Mouse (Mus musculus) bone marrow, adult 2 months (tissue): ENCODE measurements around the gene Kdsr. TPM values are rescaled to one million over a fixed set of nuclear protein-coding genes. Genes with fewer than 3 reads are reported as not detected.

Experiments
- H3K27ac ChIP-seq: fragments of 200-500 bp; 2 replicates; pipeline ENCODE4 v1.5.1; 2012; ENCODE audit warnings: low read depth, mild to moderate bottlenecking, control low read depth, inconsistent platforms, low read length; ENCODE audit not compliant: control insufficient read depth, poor library complexity, insufficient read depth
- H3K4me1 ChIP-seq: fragments of 200-500 bp; 2 replicates; pipeline ENCODE4 v1.6.1; 2011; ENCODE audit warnings: low read length; ENCODE audit not compliant: control insufficient read depth, insufficient read depth
- H3K4me3 ChIP-seq: fragments of 200-500 bp; replicated peaks from 2 replicates; pipeline ENCODE3; 2011; ENCODE audit warnings: mild to moderate bottlenecking, low read depth, low read length, control low read depth; ENCODE audit not compliant: control insufficient read depth
- CTCF ChIP-seq: fragments of 200-500 bp; IDR thresholded peaks from 2 replicates; pipeline ENCODE4 v1.5.1; 2011; ENCODE audit warnings: low read length, control low read depth; ENCODE audit not compliant: control insufficient read depth, insufficient read depth
- POLR2A ChIP-seq: fragments of 200-500 bp; IDR thresholded peaks from 2 replicates; pipeline ENCODE4 v1.6.1; 2011; ENCODE audit warnings: low read depth, mild to moderate bottlenecking, control low read depth, low read length, borderline replicate concordance; ENCODE audit not compliant: control insufficient read depth
- WGBS: fragments of 180-500 bp; shearing (Covaris S2); methylation state at CpG from one replicate; pipeline ENCODE4 v1.1.7; 2018; 5-methylcytosine and 5-hydroxymethylcytosine counted together
- polyA plus RNA-seq: library from polyadenylated mRNA; stranded (reverse); fragments of >200 nt; gene quantifications from 2 replicates; pipeline ENCODE4 v1.2.4, GENCODE M21; 2011; ENCODE audit warnings: low replicate concordance; ENCODE audit not compliant: missing spikeins, insufficient read depth, insufficient read length

Gene Kdsr
- polyA plus RNA-seq, 1 experiment, result 6.4 TPM

DNA sequence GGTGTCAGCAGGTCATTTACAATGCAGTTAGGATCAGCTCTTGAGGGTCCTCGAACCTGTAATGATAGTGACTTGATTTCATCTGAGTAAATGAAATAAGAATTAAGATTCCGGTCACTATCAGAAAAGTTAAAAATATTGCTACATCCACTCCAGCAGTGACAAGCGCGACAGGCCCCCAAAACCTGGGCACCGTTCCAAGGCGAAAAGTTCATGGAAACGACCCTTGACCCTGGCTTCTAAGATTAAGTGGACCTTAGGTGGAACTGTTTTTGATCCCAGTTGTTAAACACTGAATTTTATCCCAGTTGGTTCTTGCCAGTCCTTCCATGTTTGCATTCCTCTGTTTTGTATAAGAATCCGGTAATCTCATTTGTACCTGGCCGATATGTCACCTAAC, 14.6 kb upstream of the Kdsr start:
- 89% methylated on average over 9 of the region's 9 CpGs for WGBS
- Histone ChIP-seq H3K4me3 (no peak overlapping the region), H3K4me1 (no peaks in the 10 kb centered on the region), H3K27ac (no peak overlapping the region)
- TF ChIP-seq POLR2A, result no peak
- TF ChIP-seq CTCF, result no peak

DNA sequence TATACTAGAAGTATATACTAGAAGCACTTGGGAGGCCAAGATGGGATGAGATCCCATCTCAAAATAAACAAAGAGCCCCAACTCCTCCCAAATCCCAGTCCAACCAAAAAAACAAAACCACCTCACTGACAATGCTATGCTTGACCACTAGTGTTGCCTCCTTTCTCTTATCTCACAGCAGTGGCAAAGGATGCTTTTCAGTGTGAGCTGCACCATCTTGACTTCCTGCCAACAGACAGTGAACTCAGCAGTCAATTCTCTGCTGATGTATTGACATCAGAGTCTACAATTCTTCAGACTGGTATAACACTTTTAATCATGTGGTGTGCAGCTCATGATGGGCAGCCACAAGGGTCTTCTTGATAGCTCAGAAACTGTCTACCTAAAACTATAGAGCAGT, 9.2 kb upstream of the Kdsr start:
- H3K4me1 ChIP-seq, result no peaks in the 10 kb centered on the region
- no peak overlapping the region for H3K4me3 ChIP-seq
- H3K27ac ChIP-seq, result no peak overlapping the region
- TF ChIP-seq CTCF (no peak), POLR2A (no peak)

DNA sequence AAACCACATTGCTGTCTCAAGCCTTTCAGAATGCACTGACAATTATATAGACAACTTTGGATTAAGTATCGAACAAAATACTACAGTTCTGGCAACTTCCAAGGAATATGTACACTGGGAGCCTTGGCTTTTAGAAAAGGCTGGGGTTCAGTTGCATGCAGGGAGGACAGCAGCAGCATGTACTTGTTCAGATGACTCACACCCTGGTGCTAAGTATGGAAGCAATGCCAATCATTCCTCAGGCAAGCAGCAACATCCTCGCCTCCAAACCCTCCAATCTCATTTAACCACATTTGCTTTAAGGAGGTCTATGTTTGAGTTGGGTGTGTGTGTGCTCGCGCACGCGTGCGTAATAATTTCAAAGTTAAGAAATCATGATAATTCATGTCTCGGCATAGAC, 6.2 kb upstream of the Kdsr start:
- H3K4me3 ChIP-seq, result no peak overlapping the region
- H3K4me1 ChIP-seq, result no peaks in the 10 kb centered on the region
- TF ChIP-seq POLR2A, result no peak
- TF ChIP-seq CTCF, result no peak
- WGBS, result 94% methylated on average over 8 of the region's 8 CpGs
- no peak overlapping the region for H3K27ac ChIP-seq

DNA sequence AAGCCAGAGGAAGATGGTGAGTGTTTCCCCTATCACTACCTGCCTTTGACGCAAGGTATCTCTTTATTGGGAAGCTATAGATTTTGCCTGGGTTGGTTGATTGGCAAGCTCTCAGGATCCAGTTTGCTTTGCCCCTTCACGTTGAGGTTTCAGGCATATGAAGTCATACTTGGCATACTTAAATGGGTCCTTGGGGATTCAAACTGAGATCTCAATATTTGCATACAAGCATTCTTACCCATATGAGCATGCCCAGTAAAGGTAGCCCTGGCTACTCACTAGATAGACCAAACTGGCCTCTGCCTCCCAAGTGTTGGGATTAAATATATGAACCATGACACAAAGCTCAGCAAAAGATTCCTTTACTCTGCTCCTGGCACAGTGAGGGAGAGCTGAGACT, 5.3 kb upstream of the Kdsr start:
- H3K4me3 ChIP-seq, result no peak overlapping the region
- no peaks in the 10 kb centered on the region; the same call in 1 of the 2 replicates for H3K4me1 ChIP-seq
- WGBS, result 76% methylated on average over 2 of the region's 2 CpGs
- no peak for TF ChIP-seq CTCF
- no peak for TF ChIP-seq POLR2A
- H3K27ac ChIP-seq, result no peak overlapping the region

DNA sequence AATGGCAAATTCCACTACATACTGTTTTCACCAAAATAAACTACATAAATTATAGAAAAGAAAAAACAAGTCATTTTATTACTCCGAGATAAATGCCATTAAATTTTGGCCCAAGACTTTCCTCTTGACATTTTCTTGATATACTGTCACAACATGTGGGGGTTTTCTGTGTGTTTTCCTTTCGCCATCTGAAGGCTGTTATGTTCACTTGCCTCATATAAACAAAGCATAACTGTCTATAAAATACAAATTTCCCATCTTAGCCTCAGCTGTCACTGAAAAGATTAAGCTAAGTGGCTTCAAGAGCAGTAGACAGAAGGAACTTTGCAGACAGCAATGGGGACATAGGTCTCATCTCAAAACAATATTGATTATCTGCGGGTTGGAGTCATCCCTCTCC, 4.8 kb upstream of the Kdsr start:
- TF ChIP-seq POLR2A (no peak), CTCF (no peak)
- WGBS, result 87% methylated on average over 3 of the region's 3 CpGs
- no peaks in the 10 kb centered on the region; the same call in 1 of the 2 replicates for H3K4me1 ChIP-seq
- no peak overlapping the region for H3K27ac ChIP-seq
- H3K4me3 ChIP-seq, result no peak overlapping the region

DNA sequence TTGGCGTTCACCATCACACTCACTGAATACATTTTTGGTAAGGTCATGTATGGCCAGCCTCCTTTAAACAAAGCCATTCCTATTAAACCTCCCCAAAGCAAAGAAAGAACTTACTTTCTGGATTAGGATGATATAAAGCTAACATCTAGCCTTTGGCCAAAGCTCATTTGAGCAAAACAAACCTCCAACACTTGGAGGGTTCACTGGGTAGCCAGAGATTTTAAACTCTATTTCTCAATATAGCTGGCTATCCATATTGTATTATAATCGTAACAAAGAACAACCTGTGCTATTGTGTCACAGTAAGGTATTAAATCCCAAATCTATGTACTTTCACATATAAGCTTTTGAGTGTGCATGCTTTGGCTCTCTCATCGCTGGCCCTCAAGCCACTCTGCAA, 1.2 kb upstream of the Kdsr start:
- Histone ChIP-seq H3K27ac (no peak overlapping the region), H3K4me1 (peaks cover 3% of the 10 kb centered on the region; the same call in 1 of the 2 replicates), H3K4me3 (no peak overlapping the region)
- WGBS, result 84% methylated on average over 3 of the region's 3 CpGs
- TF ChIP-seq CTCF, result no peak
- TF ChIP-seq POLR2A, result no peak

DNA sequence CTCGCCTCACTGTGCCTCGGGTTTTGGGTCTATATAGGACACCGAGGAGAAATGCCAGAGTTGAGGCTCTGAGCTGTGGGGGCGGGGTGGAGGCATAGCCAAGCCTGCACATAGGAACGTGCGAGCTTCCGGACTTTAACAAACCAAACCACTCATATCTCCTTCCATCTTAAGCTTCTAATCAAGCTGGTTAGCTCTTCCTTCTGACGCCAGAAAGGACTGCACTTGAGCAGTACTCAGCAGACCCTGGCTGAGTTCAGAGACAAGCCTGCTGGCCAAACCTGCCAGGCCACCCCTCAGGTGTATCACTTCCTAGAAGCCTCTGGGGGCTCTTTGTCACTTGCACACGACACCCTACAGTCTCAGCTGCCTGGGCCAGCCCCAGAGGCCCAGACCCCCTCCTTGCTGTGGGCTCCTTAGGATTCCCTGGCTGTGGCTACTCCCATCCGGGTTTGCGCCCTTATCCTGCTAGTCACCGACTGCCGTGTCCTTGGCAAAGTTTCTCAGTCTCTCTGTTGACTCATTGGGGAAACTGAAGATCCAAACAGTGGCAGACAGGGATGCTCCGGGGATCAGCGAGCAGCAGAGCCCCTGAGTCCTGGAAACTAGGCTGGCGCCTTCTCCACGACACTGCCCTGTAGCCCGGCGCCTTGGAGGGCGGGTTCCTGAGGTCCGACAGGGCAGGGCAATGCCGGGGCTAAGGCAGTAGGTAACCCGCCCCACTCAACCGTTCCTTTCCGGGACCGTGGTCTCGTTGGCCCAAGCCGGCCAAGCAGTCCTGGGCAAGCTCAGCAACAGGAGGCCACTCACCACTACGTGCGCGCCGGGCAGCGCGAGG, 574 bp downstream of the Kdsr start:
- H3K27ac ChIP-seq, result peak overlapping the region; percentile 82
- H3K4me1 ChIP-seq, result peaks cover 3% of the 10 kb centered on the region; the same call in 1 of the 2 replicates
- TF ChIP-seq CTCF (no peak), POLR2A (no peak)
- peak overlapping the region; percentile 92 for H3K4me3 ChIP-seq
- under 1% methylated on average over 34 of the region's 34 CpGs for WGBS

DNA sequence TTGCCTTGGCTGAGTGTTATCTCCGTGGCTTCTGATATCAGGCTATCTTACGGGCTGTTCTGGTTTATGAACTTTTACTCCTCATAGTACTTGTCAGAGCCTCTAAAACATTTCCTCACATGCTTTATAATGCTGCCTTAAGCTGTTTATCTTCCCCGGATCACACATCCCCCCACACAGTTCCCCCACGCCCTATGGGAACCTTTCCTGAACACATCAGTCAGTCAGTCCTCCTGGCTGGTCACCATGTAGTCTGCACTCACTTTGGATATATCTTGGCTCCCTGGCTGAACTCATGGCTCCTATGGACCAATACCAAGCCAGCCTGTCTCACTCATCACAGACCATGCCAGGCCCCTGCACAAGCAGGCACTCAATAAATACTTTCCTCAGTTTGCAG, 2.9 kb downstream of the Kdsr start:
- peaks cover 3% of the 10 kb centered on the region; the same call in 1 of the 2 replicates for H3K4me1 ChIP-seq

DNA sequence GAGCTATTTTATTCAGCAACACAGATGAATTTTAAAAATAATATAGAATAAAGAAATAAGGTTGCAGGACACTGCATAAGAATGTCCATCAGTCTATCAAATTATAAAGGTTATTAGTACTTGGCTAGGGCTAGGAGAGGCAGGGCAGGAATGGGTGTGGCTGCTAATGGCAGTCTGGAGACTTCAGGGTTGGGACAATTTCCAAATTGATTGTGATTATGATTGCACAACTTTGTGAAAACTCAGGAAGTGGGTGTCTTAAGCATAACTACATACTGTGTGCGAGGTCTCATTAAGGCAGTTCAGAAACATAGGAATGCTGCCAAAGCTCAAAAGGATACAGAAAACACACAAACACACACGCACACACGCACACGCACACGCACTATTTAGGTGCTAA, 7.5 kb downstream of the Kdsr start:
- no peak overlapping the region for H3K27ac ChIP-seq
- H3K4me1 ChIP-seq, result no peaks in the 10 kb centered on the region; the same call in 1 of the 2 replicates
- no peak overlapping the region for H3K4me3 ChIP-seq
- no peak for TF ChIP-seq CTCF
- no peak for TF ChIP-seq POLR2A
- WGBS, result 72% methylated on average over 5 of the region's 5 CpGs

More for the DNA sequence above, 2.9 kb downstream of the Kdsr start:
- TF ChIP-seq POLR2A (no peak), CTCF (no peak)
- WGBS, result 62% methylated on average over 4 of the region's 4 CpGs
- Histone ChIP-seq H3K27ac (no peak overlapping the region), H3K4me3 (no peak overlapping the region)
